Mouse (Mus musculus): ENCODE measurements at regions not wholly inside any gene's neighbourhood (a gene's known extent, or its start where the extent isn't known, plus 50 kb on each side); places are given as distances from the start of the nearest gene placed in this dataset.

DNA sequence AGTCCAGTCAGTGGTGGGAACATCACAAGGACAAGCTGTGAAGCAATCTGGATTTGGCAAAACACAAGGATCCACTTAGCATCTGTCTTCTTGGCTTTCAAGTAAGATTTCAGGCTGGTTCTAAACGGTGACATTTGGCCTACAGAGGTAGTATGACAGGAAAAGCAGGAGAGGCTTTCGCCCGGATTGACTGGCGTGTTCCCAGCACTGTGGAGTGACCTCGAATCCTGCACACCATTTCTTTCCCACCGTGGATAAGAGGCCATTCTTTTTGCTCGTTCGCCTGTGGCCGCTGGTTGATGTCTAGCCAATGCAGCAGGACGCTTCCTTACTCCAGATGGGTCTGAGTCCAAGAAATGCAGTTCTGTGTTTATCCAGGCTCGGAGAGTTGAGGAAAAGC is 99.6 kb upstream of the Nfe2l3 start:
- TF ChIP-seq CTCF (IDR thresholded peaks at IDR 0.05; ENCODE audit: insufficient read depth, low read length): no peak
- TF ChIP-seq POLR2A (IDR thresholded peaks at IDR 0.05; ENCODE audit: borderline replicate concordance, extremely low read depth, low read depth, low read length): no peak

Data from lung, adult 2 months (tissue).